Mouse (Mus musculus): ENCODE results near the gene Shisa6. TPM values are rescaled to one million over a fixed set of nuclear protein-coding genes. Genes with fewer than 3 reads are reported as not detected.
A peak's percentile ranks its signal among the peaks of the same experiment; 100 is the strongest.

Gene Shisa6
- polyA plus RNA-seq, 1 experiment, result not detected

GRCm38 (mm10) chr11:66188146-66188545 is 337.6 kb downstream of the Shisa6 start:
- Histone ChIP-seq H3K4me3 (replicated peaks) (no peak overlapping the region), H3K27me3 (replicated peaks) (no peaks in the 10 kb centered on the region), H3K9me3 (0 out of 2 replicates have a peak, but pooled peaks cover 2% of the 10 kb centered on the region), H3K4me1 (no peaks in the 10 kb centered on the region), H3K36me3 (replicated peaks; ENCODE audit: low read length) (no peaks in the 10 kb centered on the region)
- no peak for TF ChIP-seq FLI1 (IDR thresholded peaks at IDR 0.05; ENCODE audit: low read length)
- no peak for TF ChIP-seq GATA1 (IDR thresholded peaks at IDR 0.05; ENCODE audit: borderline replicate concordance, low read length)

- H3K27me3 ChIP-seq (replicated peaks), result no peaks in the 10 kb centered on the region
- H3K4me3 ChIP-seq (replicated peaks), result no peak overlapping the region
- no peak for TF ChIP-seq FLI1 (IDR thresholded peaks at IDR 0.05; ENCODE audit: low read length)
- TF ChIP-seq GATA1 (IDR thresholded peaks at IDR 0.05; ENCODE audit: borderline replicate concordance, low read length), result no peak
- H3K36me3 ChIP-seq (replicated peaks; ENCODE audit: low read length), result no peaks in the 10 kb centered on the region
- H3K4me1 ChIP-seq, result no peaks in the 10 kb centered on the region
- H3K9me3 ChIP-seq, result no peaks in the 10 kb centered on the region
Observed at GRCm38 (mm10) chr11:66177781-66178180, 348.0 kb downstream of the Shisa6 start.

GRCm38 (mm10) chr11:66167801-66168651 is 357.7 kb downstream of the Shisa6 start, which contains the start of gene Dnah9:
TSS of gene Dnah9 (minus strand) at chr11:66168551.
- no peaks in the 10 kb centered on the region for H3K9me3 ChIP-seq
- H3K27me3 ChIP-seq (replicated peaks), result peaks cover 18% of the 10 kb centered on the region
- peak within 1 kb of the TSS; percentile 50 for H3K4me3 ChIP-seq (replicated peaks)
- H3K4me1 ChIP-seq, result peaks cover 8% of the 10 kb centered on the region; the same call in 1 of the 2 replicates
- no peaks in the 10 kb centered on the region for H3K36me3 ChIP-seq (replicated peaks; ENCODE audit: low read length)
- TF ChIP-seq GATA1 (IDR thresholded peaks at IDR 0.05; ENCODE audit: borderline replicate concordance, low read length) (no peak), FLI1 (IDR thresholded peaks at IDR 0.05; ENCODE audit: low read length) (no peak)

GRCm38 (mm10) chr11:66164022-66164421 is 361.7 kb downstream of the Shisa6 start:
- 0 out of 2 replicates have a peak, but pooled peaks cover 5% of the 10 kb centered on the region for H3K9me3 ChIP-seq
- peaks cover 8% of the 10 kb centered on the region; the same call in 1 of the 2 replicates for H3K4me1 ChIP-seq
- no peak overlapping the region for H3K4me3 ChIP-seq (replicated peaks)
- H3K27me3 ChIP-seq (replicated peaks), result peaks cover 17% of the 10 kb centered on the region
- H3K36me3 ChIP-seq (replicated peaks; ENCODE audit: low read length), result no peaks in the 10 kb centered on the region
- TF ChIP-seq FLI1 (IDR thresholded peaks at IDR 0.05; ENCODE audit: low read length) (no peak), GATA1 (IDR thresholded peaks at IDR 0.05; ENCODE audit: borderline replicate concordance, low read length) (no peak)

All from megakaryocyte, embryonic 14.5 days (primary cell).